Mouse (Mus musculus) duodenum, adult 2 months (tissue): Measurements from ENCODE around the gene Olfr586. TPM values are rescaled to one million over a fixed set of nuclear protein-coding genes. Genes with fewer than 3 reads are reported as not detected.

Experiments
- polyA plus RNA-seq: library from polyadenylated mRNA; depleted of rRNA; stranded (reverse); fragments of >200 nt; gene quantifications from 2 replicates; pipeline ENCODE4 v1.2.3, GENCODE M21; 2012; ENCODE audit warnings: low replicate concordance; rRNA removed

The Olfr586 gene
- polyA plus RNA-seq, result not detected in 2 replicates

GRCm38 (mm10) chr7:103125538-103125937 is at the start of gene Olfr586:
Olfr586 (minus strand) TSS chr7:103125638.

GRCm38 (mm10) chr7:103156256-103156655 is 30.8 kb upstream of the Olfr586 start, which contains the start of gene Olfr589:
Olfr589 (minus strand) TSS chr7:103156356.

GRCm38 (mm10) chr7:103140579-103140978 is 15.1 kb upstream of the Olfr586 start, which contains the start of gene Olfr588-ps1:
Olfr588-ps1 (plus strand) TSS chr7:103140879.

GRCm38 (mm10) chr7:103097420-103097819 is 28.0 kb downstream of the Olfr586 start, which contains the start of gene Olfr585:
Olfr585 (plus strand) TSS chr7:103097720.

GRCm38 (mm10) chr7:103081585-103081984 is 43.9 kb downstream of the Olfr586 start, which contains the start of gene Olfr584:
Olfr584 (plus strand) TSS chr7:103081885.

Other genes with a start within 250 kb of the Olfr586 start
- not detected in 2 replicates for gene Olfr568, start 248.5 kb downstream of the Olfr586 start, polyA plus RNA-seq
- gene Olfr569, start 234.8 kb downstream of the Olfr586 start, polyA plus RNA-seq, result not detected in 2 replicates
- gene Olfr570, start 231.1 kb downstream of the Olfr586 start, polyA plus RNA-seq, result not detected in 2 replicates
- gene Olfr571, start 208.1 kb downstream of the Olfr586 start, polyA plus RNA-seq, result not detected in 2 replicates
- gene Olfr572, start 201.2 kb downstream of the Olfr586 start, polyA plus RNA-seq, result not detected in 2 replicates
- not detected in 2 replicates for gene Olfr573-ps1, start 183.1 kb downstream of the Olfr586 start, polyA plus RNA-seq
- not detected in 2 replicates for gene Olfr574, start 177.2 kb downstream of the Olfr586 start, polyA plus RNA-seq
- gene Olfr575, start 166.9 kb downstream of the Olfr586 start, polyA plus RNA-seq, result not detected in 2 replicates
- not detected in 2 replicates for gene Olfr576, start 163.0 kb downstream of the Olfr586 start, polyA plus RNA-seq
- not detected in 2 replicates for gene Olfr577, start 149.7 kb downstream of the Olfr586 start, polyA plus RNA-seq
- not detected in 2 replicates for gene Olfr578, start 136.3 kb downstream of the Olfr586 start, polyA plus RNA-seq
- gene Olfr582, start 87.6 kb downstream of the Olfr586 start, polyA plus RNA-seq, result not detected in 2 replicates
- gene Olfr583, start 74.3 kb downstream of the Olfr586 start, polyA plus RNA-seq, result not detected in 2 replicates
- gene Olfr584, start 43.8 kb downstream of the Olfr586 start, polyA plus RNA-seq, result not detected in 2 replicates
- gene Olfr585, start 27.9 kb downstream of the Olfr586 start, polyA plus RNA-seq, result not detected in 2 replicates
- gene Olfr588-ps1, start 15.2 kb upstream of the Olfr586 start, polyA plus RNA-seq, result not detected in 2 replicates
- not detected in 2 replicates for gene Olfr589, start 30.7 kb upstream of the Olfr586 start, polyA plus RNA-seq
- not detected in 2 replicates for gene Olfr591, start 52.7 kb upstream of the Olfr586 start, polyA plus RNA-seq
- not detected in 2 replicates for gene Olfr592, start 59.2 kb upstream of the Olfr586 start, polyA plus RNA-seq
- gene Olfr593, start 86.2 kb upstream of the Olfr586 start, polyA plus RNA-seq, result not detected in 2 replicates
- gene Olfr594, start 91.4 kb upstream of the Olfr586 start, polyA plus RNA-seq, result not detected in 2 replicates
- gene Usp17ld, start 126.9 kb upstream of the Olfr586 start, polyA plus RNA-seq, result not detected in 2 replicates
- gene Olfr596, start 180.0 kb upstream of the Olfr586 start, polyA plus RNA-seq, result not detected in 2 replicates
- not detected in 2 replicates for gene Olfr597, start 190.7 kb upstream of the Olfr586 start, polyA plus RNA-seq
- gene Olfr598, start 197.9 kb upstream of the Olfr586 start, polyA plus RNA-seq, result not detected in 2 replicates
- gene Olfr599, start 210.3 kb upstream of the Olfr586 start, polyA plus RNA-seq, result not detected in 2 replicates
- gene Olfr600, start 224.0 kb upstream of the Olfr586 start, polyA plus RNA-seq, result not detected in 2 replicates
- not detected in 2 replicates for gene Olfr601, start 237.0 kb upstream of the Olfr586 start, polyA plus RNA-seq